Mouse (Mus musculus): ENCODE measurements around the gene S1pr1.

The S1pr1 gene

GRCm38 (mm10) chr3:115711924-115712807 is 2.7 kb downstream of the S1pr1 start:
- no peak for DNase-seq

- no peak for DNase-seq
Measured at GRCm38 (mm10) chr3:115711393-115711792, 3.5 kb downstream of the S1pr1 start.

GRCm38 (mm10) chr3:115710051-115710450 is 4.8 kb downstream of the S1pr1 start:
- DNase-seq, result no peak

- DNase-seq, result no peak
Measured at GRCm38 (mm10) chr3:115709118-115709574, 5.7 kb downstream of the S1pr1 start.

- DNase-seq, result no peak
Measured at GRCm38 (mm10) chr3:115706736-115707135, 8.1 kb downstream of the S1pr1 start.

GRCm38 (mm10) chr3:115704254-115704908 is 10.5 kb downstream of the S1pr1 start:
- no peak for DNase-seq

- DNase-seq, result no peak
Measured at GRCm38 (mm10) chr3:115703720-115704119, 11.2 kb downstream of the S1pr1 start.

- DNase-seq, result no peak
Measured at GRCm38 (mm10) chr3:115702089-115702488, 12.8 kb downstream of the S1pr1 start.

GRCm38 (mm10) chr3:115695194-115695891 is 19.5 kb downstream of the S1pr1 start:
- DNase-seq, result no peak

GRCm38 (mm10) chr3:115694168-115694567 is 20.7 kb downstream of the S1pr1 start:
- DNase-seq, result no peak

- no peak for DNase-seq
Measured at GRCm38 (mm10) chr3:115693390-115693789, 21.5 kb downstream of the S1pr1 start.

- no peak for DNase-seq
Measured at GRCm38 (mm10) chr3:115692857-115693256, 22.0 kb downstream of the S1pr1 start.

GRCm38 (mm10) chr3:115692384-115692783 is 22.5 kb downstream of the S1pr1 start:
- no peak for DNase-seq

- DNase-seq, result no peak
Measured at GRCm38 (mm10) chr3:115689920-115690319, 25.0 kb downstream of the S1pr1 start.

GRCm38 (mm10) chr3:115689352-115689751 is 25.5 kb downstream of the S1pr1 start:
- DNase-seq, result no peak

GRCm38 (mm10) chr3:115687821-115688220 is 27.1 kb downstream of the S1pr1 start:
- DNase-seq, result no peak

- no peak for DNase-seq
Measured at GRCm38 (mm10) chr3:115682328-115683088, 32.4 kb downstream of the S1pr1 start.

GRCm38 (mm10) chr3:115681184-115681583 is 33.7 kb downstream of the S1pr1 start:
- no peak for DNase-seq

- DNase-seq, result no peak
Measured at GRCm38 (mm10) chr3:115679022-115679421, 35.9 kb downstream of the S1pr1 start.

- no peak for DNase-seq
Measured at GRCm38 (mm10) chr3:115675546-115676535, 39.0 kb downstream of the S1pr1 start.

- DNase-seq, result no peak
Measured at GRCm38 (mm10) chr3:115674665-115675064, 40.2 kb downstream of the S1pr1 start.
